Mouse (Mus musculus): ENCODE results near the gene Sash3.

Sash3 gene

GRCm38 (mm10) chrX:48140286-48140877 lies 5.9 kb upstream of the Sash3 start:
- DNase-seq (ENCODE audit: low read depth): no peak

- DNase-seq (ENCODE audit: low read depth): no peak
These were observed 4.8 kb upstream of the Sash3 start for GRCm38 (mm10) chrX:48141481-48141880.

- no peak for DNase-seq (ENCODE audit: low read depth)
These were observed 2.6 kb upstream of the Sash3 start for GRCm38 (mm10) chrX:48143415-48144335.

GRCm38 (mm10) chrX:48147226-48147625 lies 990 bp downstream of the Sash3 start:
- DNase-seq (ENCODE audit: low read depth): no peak

- no peak for DNase-seq (ENCODE audit: low read depth)
These were observed 1.5 kb downstream of the Sash3 start for GRCm38 (mm10) chrX:48147741-48148186.

GRCm38 (mm10) chrX:48152106-48152505 lies 5.9 kb downstream of the Sash3 start:
- DNase-seq (ENCODE audit: low read depth): no peak

GRCm38 (mm10) chrX:48153414-48153813 lies 7.2 kb downstream of the Sash3 start:
- DNase-seq (ENCODE audit: low read depth): no peak

- no peak for DNase-seq (ENCODE audit: low read depth)
These were observed 7.7 kb downstream of the Sash3 start for GRCm38 (mm10) chrX:48153949-48154348.

- DNase-seq (ENCODE audit: low read depth): no peak
These were observed 9.3 kb downstream of the Sash3 start for GRCm38 (mm10) chrX:48155489-48155888.

GRCm38 (mm10) chrX:48157396-48157795 lies 11.2 kb downstream of the Sash3 start:
- no peak for DNase-seq (ENCODE audit: low read depth)

GRCm38 (mm10) chrX:48158229-48158919 lies 12.1 kb downstream of the Sash3 start:
- DNase-seq (ENCODE audit: low read depth): no peak

GRCm38 (mm10) chrX:48169892-48170291 lies 23.7 kb downstream of the Sash3 start:
- DNase-seq (ENCODE audit: low read depth): no peak

GRCm38 (mm10) chrX:48170368-48170767 lies 24.1 kb downstream of the Sash3 start:
- DNase-seq (ENCODE audit: low read depth): no peak

GRCm38 (mm10) chrX:48181844-48182243 lies 35.6 kb downstream of the Sash3 start:
- no peak for DNase-seq (ENCODE audit: low read depth)

- DNase-seq (ENCODE audit: low read depth): no peak
These were observed 38.5 kb downstream of the Sash3 start for GRCm38 (mm10) chrX:48184703-48185102.

GRCm38 (mm10) chrX:48191261-48191660 lies 45.0 kb downstream of the Sash3 start:
- DNase-seq (ENCODE audit: low read depth): no peak

GRCm38 (mm10) chrX:48193235-48194152 lies 47.3 kb downstream of the Sash3 start:
- DNase-seq (ENCODE audit: low read depth): no peak

GRCm38 (mm10) chrX:48197856-48198255 lies 51.6 kb downstream of the Sash3 start:
- no peak for DNase-seq (ENCODE audit: low read depth)

- DNase-seq (ENCODE audit: low read depth): no peak
These were observed 52.8 kb downstream of the Sash3 start for GRCm38 (mm10) chrX:48199026-48199425.

GRCm38 (mm10) chrX:48200699-48201098 lies 54.5 kb downstream of the Sash3 start:
- no peak for DNase-seq (ENCODE audit: low read depth)

- DNase-seq (ENCODE audit: low read depth): no peak
These were observed 55.7 kb downstream of the Sash3 start for GRCm38 (mm10) chrX:48201973-48202372.

- DNase-seq (ENCODE audit: low read depth): no peak
These were observed 56.2 kb downstream of the Sash3 start for GRCm38 (mm10) chrX:48202436-48202835.

All from fibroblast of lung, adult 2 months (primary cell).